Mouse (Mus musculus): ENCODE results near the gene Egf.

DNA sequence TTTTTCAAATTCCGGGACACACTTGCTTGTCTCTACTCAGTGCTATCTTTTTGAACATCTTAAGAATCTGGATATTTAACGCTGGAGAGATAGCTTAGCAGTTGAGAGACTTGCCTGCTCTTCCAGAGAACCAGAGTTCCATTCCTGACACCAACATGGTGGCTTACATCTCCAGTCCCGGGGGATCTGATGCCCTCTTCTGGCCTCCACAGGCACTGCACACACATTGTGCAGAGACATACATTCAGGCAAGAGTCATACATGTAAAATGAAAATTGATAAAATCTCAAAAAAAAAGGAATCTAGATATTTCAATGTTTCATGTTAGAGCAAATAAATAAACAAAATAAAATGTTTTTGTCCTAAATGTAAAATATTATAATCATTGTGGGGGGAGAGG is 27.6 kb upstream of the Egf start:
- no peak for TF ChIP-seq POLR2A (IDR thresholded peaks at IDR 0.05; ENCODE audit: low read depth, low read length)
- no peak for TF ChIP-seq CTCF (IDR thresholded peaks at IDR 0.05; ENCODE audit: extremely low read depth, insufficient read length, insufficient replicate concordance, low read depth, low read length)
